Mouse (Mus musculus): Measurements from ENCODE around the gene Ube2v1. TPM values are rescaled to one million over a fixed set of nuclear protein-coding genes. Genes with fewer than 3 reads are reported as not detected.

Ube2v1 gene
- polyA plus RNA-seq, 1 experiment from 2014 or later, result 304 TPM

DNA sequence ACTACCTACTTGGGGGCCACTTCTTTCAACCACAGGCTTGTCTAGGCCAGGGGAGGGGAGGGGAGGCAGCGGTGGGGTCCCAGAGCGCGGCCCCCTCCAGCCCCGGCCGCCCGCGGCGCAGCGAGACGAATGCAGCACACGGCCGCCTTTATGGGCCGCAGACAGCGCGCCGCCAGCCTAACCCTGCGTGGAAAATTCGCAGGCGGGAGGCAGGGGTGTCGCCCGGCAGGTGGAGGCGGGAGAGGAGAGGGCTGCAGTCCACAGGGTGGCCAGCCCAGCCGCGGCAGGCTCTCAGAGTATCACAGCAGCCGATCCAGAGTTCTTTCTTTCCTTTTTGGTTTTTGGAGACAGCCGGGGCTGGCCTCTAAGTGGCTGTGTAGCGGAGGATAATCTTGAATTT, 72.5 kb downstream of the Ube2v1 start:
- H3K36me3 ChIP-seq (ENCODE audit: control insufficient read depth, insufficient read depth, low read length), result no peaks in the 10 kb centered on the region
- H3K27ac ChIP-seq (ENCODE audit: low read depth, low read length), result no peak overlapping the region
- no peak overlapping the region for H3K4me3 ChIP-seq (ENCODE audit: low read depth, low read length)
- H3K4me1 ChIP-seq (replicated peaks; ENCODE audit: control insufficient read depth, insufficient read depth, low read length), result peaks cover 15% of the 10 kb centered on the region
- DNase-seq (ENCODE audit: low spot score) (no peak), ATAC-seq (replicated peaks; ENCODE audit: low FRiP score) (no peak)
- H3K27me3 ChIP-seq (replicated peaks; ENCODE audit: control insufficient read depth, insufficient read depth, low read length), result peaks cover 24% of the 10 kb centered on the region
- peak overlapping the region; percentile 13; the same call in 1 of the 2 replicates for H3K9ac ChIP-seq (ENCODE audit: low read depth, low read length)
- H3K9me3 ChIP-seq (ENCODE audit: control insufficient read depth, low read length), result no peaks in the 10 kb centered on the region
- 10% methylated on average over 27 of the region's 27 CpGs for WGBS
- H3K4me2 ChIP-seq, result peak overlapping the region; percentile 43

Small RNA genes lying within 50 kb of the gene (microRNA-seq; reads per million reads assigned to microRNA genes)
- not detected for gene Gm22355 (ENCODE audit: borderline number of aligned reads)

Other genes starting within 250 kb of the Ube2v1 start
- 22.0 and 23.8 TPM in 2 replicates for gene Slc9a8, start 210.4 kb downstream of the Ube2v1 start, polyA plus RNA-seq (2014; fragmentation: Nextera tagmentation; extraction: Ambion mirVana)
- gene Rnf114, start 139.4 kb downstream of the Ube2v1 start, polyA plus RNA-seq (2014; fragmentation: Nextera tagmentation; extraction: Ambion mirVana), result 55.9 and 57.7 TPM in 2 replicates
- 16.2 and 17.5 TPM in 2 replicates for gene Spata2, start 139.2 kb downstream of the Ube2v1 start, polyA plus RNA-seq (2014; fragmentation: Nextera tagmentation; extraction: Ambion mirVana)
- 14.3 and 15.2 TPM in 2 replicates for gene Snai1, start 93.9 kb downstream of the Ube2v1 start, polyA plus RNA-seq (2014; fragmentation: Nextera tagmentation; extraction: Ambion mirVana)
- gene Gm20431, start 29.4 kb upstream of the Ube2v1 start, polyA plus RNA-seq (2014; fragmentation: Nextera tagmentation; extraction: Ambion mirVana), result 3.8 and 4.9 TPM in 2 replicates
- 13.9 and 14.4 TPM in 2 replicates for gene Cebpb, start 56.8 kb upstream of the Ube2v1 start, polyA plus RNA-seq (2014; fragmentation: Nextera tagmentation; extraction: Ambion mirVana)
- gene Tmem189, start 57.7 kb upstream of the Ube2v1 start, polyA plus RNA-seq (2014; fragmentation: Nextera tagmentation; extraction: Ambion mirVana), result 30.5 and 32.6 TPM in 2 replicates